Mouse (Mus musculus): ENCODE data around the gene Car1. TPM values are rescaled to one million over a fixed set of nuclear protein-coding genes. Genes with fewer than 3 reads are reported as not detected.
"Not testable (repeated sequence)": the region's sequence is repeated elsewhere in the genome, so short reads cannot be mapped to it uniquely, and the experiment has no call there.

Gene Car1
- polyA plus RNA-seq, 1 experiment from 2014 or later: not detected

GRCm38 (mm10) chr3:14787607-14788006 lies 20.6 kb downstream of the Car1 start:
- no peaks in the 10 kb centered on the region for H3K27me3 ChIP-seq (ENCODE audit: control insufficient read depth, insufficient read depth, low read depth, low read length)
- no peak overlapping the region for H3K27ac ChIP-seq (ENCODE audit: low read length)
- no peak overlapping the region for H3K9ac ChIP-seq (ENCODE audit: low read depth, low read length)
- no peak overlapping the region for H3K4me3 ChIP-seq (ENCODE audit: low read depth, low read length)
- 74% methylated on average over 1 of the region's 1 CpGs for WGBS
- H3K4me1 ChIP-seq (ENCODE audit: control insufficient read depth, insufficient read depth, low read length): no peaks in the 10 kb centered on the region
- no peaks in the 10 kb centered on the region for H3K9me3 ChIP-seq (replicated peaks; ENCODE audit: control insufficient read depth, low read length, poor library complexity, severe bottlenecking)
- ATAC-seq: no peak
- no peaks in the 10 kb centered on the region for H3K36me3 ChIP-seq (ENCODE audit: control insufficient read depth, insufficient read depth, low read length)
- H3K4me2 ChIP-seq (ENCODE audit: low read length): no peak overlapping the region

- no peak overlapping the region for H3K27ac ChIP-seq (ENCODE audit: low read length)
- H3K36me3 ChIP-seq (ENCODE audit: control insufficient read depth, insufficient read depth, low read length): no peaks in the 10 kb centered on the region
- ATAC-seq: no peak
- no peaks in the 10 kb centered on the region for H3K9me3 ChIP-seq (replicated peaks; ENCODE audit: control insufficient read depth, low read length, poor library complexity, severe bottlenecking)
- H3K4me3 ChIP-seq (ENCODE audit: low read depth, low read length): no peak overlapping the region
- no peaks in the 10 kb centered on the region for H3K27me3 ChIP-seq (ENCODE audit: control insufficient read depth, insufficient read depth, low read depth, low read length)
- H3K9ac ChIP-seq (ENCODE audit: low read depth, low read length): no peak overlapping the region
- no peaks in the 10 kb centered on the region for H3K4me1 ChIP-seq (ENCODE audit: control insufficient read depth, insufficient read depth, low read length)
- WGBS: 26% methylated on average over 1 of the region's 1 CpGs
- H3K4me2 ChIP-seq (ENCODE audit: low read length): no peak overlapping the region
Observed at GRCm38 (mm10) chr3:14787136-14787535, 21.0 kb downstream of the Car1 start.

DNA sequence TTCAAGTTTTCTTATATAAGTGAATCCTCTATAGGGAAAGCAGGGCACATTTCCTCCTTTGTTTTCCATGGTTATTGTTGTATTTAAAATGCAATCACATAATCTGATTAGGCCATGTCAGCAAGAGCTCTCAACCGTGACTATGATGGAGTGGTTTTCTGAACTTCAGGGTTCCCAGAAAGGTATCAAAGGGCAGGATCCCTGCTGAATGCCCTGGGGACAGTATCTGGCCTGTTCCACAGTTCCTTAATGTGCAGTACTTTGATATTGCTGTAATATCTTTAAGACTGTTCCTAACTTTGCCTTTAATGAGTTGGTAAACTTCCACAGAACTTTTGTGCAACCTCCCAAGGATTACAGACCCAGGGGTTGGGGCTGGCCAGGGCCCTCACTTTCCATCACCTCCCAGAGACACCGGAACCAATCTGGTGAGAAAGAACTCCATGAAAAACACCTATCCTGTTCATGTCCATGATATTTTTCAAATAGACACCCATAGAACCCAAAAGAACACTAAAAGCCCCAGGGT lies 21.6 kb downstream of the Car1 start:
- Histone ChIP-seq H3K9ac (ENCODE audit: low read depth, low read length) (no peak overlapping the region), H3K4me1 (ENCODE audit: control insufficient read depth, insufficient read depth, low read length) (no peaks in the 10 kb centered on the region), H3K27ac (ENCODE audit: low read length) (no peak overlapping the region), H3K36me3 (ENCODE audit: control insufficient read depth, insufficient read depth, low read length) (no peaks in the 10 kb centered on the region), H3K27me3 (ENCODE audit: control insufficient read depth, insufficient read depth, low read depth, low read length) (no peaks in the 10 kb centered on the region), H3K9me3 (replicated peaks; ENCODE audit: control insufficient read depth, low read length, poor library complexity, severe bottlenecking) (no peaks in the 10 kb centered on the region), H3K4me2 (ENCODE audit: low read length) (no peak overlapping the region), H3K4me3 (ENCODE audit: low read depth, low read length) (no peak overlapping the region)
- no peak for ATAC-seq
- 53% methylated on average over 2 of the region's 2 CpGs for WGBS

GRCm38 (mm10) chr3:14785353-14785752 lies 22.8 kb downstream of the Car1 start:
- Histone ChIP-seq H3K9ac (ENCODE audit: low read depth, low read length) (no peak overlapping the region), H3K27me3 (ENCODE audit: control insufficient read depth, insufficient read depth, low read depth, low read length) (no peaks in the 10 kb centered on the region), H3K4me2 (ENCODE audit: low read length) (no peak overlapping the region), H3K4me1 (ENCODE audit: control insufficient read depth, insufficient read depth, low read length) (no peaks in the 10 kb centered on the region), H3K36me3 (ENCODE audit: control insufficient read depth, insufficient read depth, low read length) (no peaks in the 10 kb centered on the region), H3K9me3 (replicated peaks; ENCODE audit: control insufficient read depth, low read length, poor library complexity, severe bottlenecking) (no peaks in the 10 kb centered on the region), H3K4me3 (ENCODE audit: low read depth, low read length) (no peak overlapping the region), H3K27ac (ENCODE audit: low read length) (no peak overlapping the region)
- no peak for ATAC-seq
- 91% methylated on average over 2 of the region's 2 CpGs for WGBS

DNA sequence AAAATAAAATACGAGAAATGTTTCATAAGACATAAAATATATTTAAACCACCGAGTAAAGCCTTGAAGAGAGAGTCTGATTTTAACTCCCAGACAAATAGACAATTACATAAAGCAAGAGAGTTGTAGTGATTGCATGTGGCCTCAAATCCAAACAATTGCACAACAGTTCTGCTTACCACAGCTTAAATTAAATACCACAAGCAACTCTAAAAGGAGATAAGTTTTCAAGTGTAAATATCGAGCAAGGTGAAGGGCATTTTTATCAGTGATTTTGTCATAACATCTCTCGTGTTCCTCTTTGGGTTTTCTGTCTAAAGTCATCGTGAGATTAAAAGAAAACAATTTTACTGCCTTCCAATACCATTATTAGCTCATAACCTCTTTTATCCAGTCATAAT lies 25.0 kb downstream of the Car1 start:
- H3K9me3 ChIP-seq (replicated peaks; ENCODE audit: control insufficient read depth, low read length, poor library complexity, severe bottlenecking); H3K4me3 ChIP-seq (ENCODE audit: low read depth, low read length); H3K4me1 ChIP-seq (ENCODE audit: control insufficient read depth, insufficient read depth, low read length); H3K36me3 ChIP-seq (ENCODE audit: control insufficient read depth, insufficient read depth, low read length); H3K4me2 ChIP-seq (ENCODE audit: low read length); ATAC-seq; H3K9ac ChIP-seq (ENCODE audit: low read depth, low read length); H3K27ac ChIP-seq (ENCODE audit: low read length); H3K27me3 ChIP-seq (ENCODE audit: control insufficient read depth, insufficient read depth, low read depth, low read length): not testable (repeated sequence)
- WGBS: 92% methylated on average over 5 of the region's 5 CpGs

DNA sequence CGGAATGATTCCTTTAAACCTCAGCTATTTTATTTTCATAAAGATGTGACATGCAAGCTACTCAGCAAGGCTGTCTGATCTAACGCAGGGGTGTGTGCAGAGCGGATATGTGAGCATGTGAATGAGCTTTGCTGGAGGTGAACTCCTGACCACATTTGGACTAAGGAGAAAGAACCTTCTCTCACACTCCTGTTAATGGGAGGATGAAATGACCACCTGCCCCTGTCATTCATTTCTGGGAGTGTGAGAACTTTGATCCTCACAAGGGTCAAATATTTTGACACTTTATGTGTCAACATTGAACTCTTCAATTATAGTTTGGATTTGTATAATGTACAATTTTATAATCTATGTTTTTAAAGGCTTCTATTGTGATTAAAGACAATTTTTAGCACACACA lies 25.8 kb downstream of the Car1 start:
- H3K4me1 ChIP-seq (ENCODE audit: control insufficient read depth, insufficient read depth, low read length); H3K4me3 ChIP-seq (ENCODE audit: low read depth, low read length); ATAC-seq; H3K36me3 ChIP-seq (ENCODE audit: control insufficient read depth, insufficient read depth, low read length); H3K9me3 ChIP-seq (replicated peaks; ENCODE audit: control insufficient read depth, low read length, poor library complexity, severe bottlenecking); H3K4me2 ChIP-seq (ENCODE audit: low read length); H3K27me3 ChIP-seq (ENCODE audit: control insufficient read depth, insufficient read depth, low read depth, low read length); H3K9ac ChIP-seq (ENCODE audit: low read depth, low read length); H3K27ac ChIP-seq (ENCODE audit: low read length): not testable (repeated sequence)
- 80% methylated on average over 3 of the region's 3 CpGs for WGBS

DNA sequence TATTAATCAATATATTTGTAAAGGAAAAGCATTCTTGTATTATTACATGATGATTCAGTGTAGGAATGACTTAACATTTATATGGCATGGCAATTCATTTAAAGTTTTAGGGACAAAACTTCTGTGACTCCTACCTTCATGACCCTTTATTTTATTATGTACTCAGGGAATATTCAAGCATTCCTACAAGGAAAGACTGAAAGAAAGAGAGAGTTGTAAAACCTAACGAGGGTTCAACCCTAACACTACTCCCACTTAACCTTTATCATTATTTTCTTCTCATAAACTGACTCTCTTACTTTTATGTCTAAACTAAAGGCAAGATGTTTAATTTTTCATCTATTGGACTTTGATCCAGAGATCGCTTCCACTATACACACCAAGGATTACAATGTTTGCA lies 28.0 kb downstream of the Car1 start:
- Histone ChIP-seq H3K4me1 (ENCODE audit: control insufficient read depth, insufficient read depth, low read length) (no peaks in the 10 kb centered on the region), H3K36me3 (ENCODE audit: control insufficient read depth, insufficient read depth, low read length) (no peaks in the 10 kb centered on the region), H3K4me3 (ENCODE audit: low read depth, low read length) (no peak overlapping the region), H3K27ac (ENCODE audit: low read length) (no peak overlapping the region), H3K4me2 (ENCODE audit: low read length) (no peak overlapping the region), H3K9ac (ENCODE audit: low read depth, low read length) (no peak overlapping the region), H3K9me3 (replicated peaks; ENCODE audit: control insufficient read depth, low read length, poor library complexity, severe bottlenecking) (no peaks in the 10 kb centered on the region), H3K27me3 (ENCODE audit: control insufficient read depth, insufficient read depth, low read depth, low read length) (no peaks in the 10 kb centered on the region)
- no peak for ATAC-seq
- 91% methylated on average over 2 of the region's 2 CpGs for WGBS

DNA sequence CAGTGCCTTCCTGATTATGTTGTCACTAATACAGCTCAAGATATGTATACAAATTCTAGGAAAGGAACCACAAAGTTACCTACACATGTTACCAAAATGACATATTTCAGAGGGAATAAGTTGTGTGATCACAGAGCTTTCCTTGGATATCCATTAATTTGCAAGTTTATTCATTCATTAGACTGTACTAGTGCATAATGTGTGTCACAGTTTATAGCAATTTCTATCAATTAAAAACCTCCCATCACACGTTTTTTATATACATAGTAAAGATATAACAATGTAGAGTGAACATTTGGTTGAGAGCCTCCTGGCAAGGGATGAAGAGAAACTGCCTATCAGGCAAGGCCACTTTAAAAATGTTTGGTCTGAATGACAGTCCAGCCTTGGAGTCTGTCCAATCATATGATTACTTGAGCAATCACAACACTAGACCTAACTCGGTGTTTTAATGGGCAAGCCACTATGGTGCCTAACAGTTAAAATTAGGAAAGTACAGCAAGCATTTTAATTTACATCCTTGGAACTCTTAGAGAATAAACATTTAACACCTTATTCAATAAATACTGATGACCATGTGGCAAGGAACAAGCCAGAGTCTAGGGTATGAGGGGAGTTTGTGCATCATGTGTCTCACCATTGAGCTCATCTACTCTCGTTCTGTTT lies 31.5 kb downstream of the Car1 start:
- H3K27me3 ChIP-seq (ENCODE audit: control insufficient read depth, insufficient read depth, low read depth, low read length); H3K9ac ChIP-seq (ENCODE audit: low read depth, low read length); H3K9me3 ChIP-seq (replicated peaks; ENCODE audit: control insufficient read depth, low read length, poor library complexity, severe bottlenecking); H3K4me1 ChIP-seq (ENCODE audit: control insufficient read depth, insufficient read depth, low read length); H3K27ac ChIP-seq (ENCODE audit: low read length); H3K36me3 ChIP-seq (ENCODE audit: control insufficient read depth, insufficient read depth, low read length); ATAC-seq; H3K4me2 ChIP-seq (ENCODE audit: low read length); H3K4me3 ChIP-seq (ENCODE audit: low read depth, low read length): not testable (repeated sequence)
- WGBS: 92% methylated on average over 2 of the region's 3 CpGs

DNA sequence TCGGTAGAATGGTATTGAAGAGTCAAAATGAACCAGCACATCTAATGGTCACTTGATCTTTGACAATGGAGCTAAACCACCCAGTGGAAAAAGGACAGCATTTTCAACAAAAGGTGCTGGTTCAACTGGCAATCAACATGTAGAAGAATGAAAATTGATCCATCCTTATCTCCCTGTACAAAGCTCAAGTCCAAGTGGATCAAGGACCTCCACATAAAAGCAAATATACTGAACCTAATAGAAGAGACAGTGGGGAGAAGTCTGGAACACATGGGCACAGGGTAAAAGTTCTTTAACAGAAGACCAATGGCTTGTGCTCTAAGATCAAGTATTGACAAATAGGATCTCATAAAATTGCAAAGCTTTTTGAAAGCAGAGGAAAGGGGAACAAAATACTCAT lies 33.6 kb downstream of the Car1 start:
- not testable (repeated sequence) for H3K4me3 ChIP-seq (ENCODE audit: low read depth, low read length); H3K9ac ChIP-seq (ENCODE audit: low read depth, low read length); H3K36me3 ChIP-seq (ENCODE audit: control insufficient read depth, insufficient read depth, low read length); H3K4me1 ChIP-seq (ENCODE audit: control insufficient read depth, insufficient read depth, low read length); H3K9me3 ChIP-seq (replicated peaks; ENCODE audit: control insufficient read depth, low read length, poor library complexity, severe bottlenecking); H3K27ac ChIP-seq (ENCODE audit: low read length); ATAC-seq; H3K27me3 ChIP-seq (ENCODE audit: control insufficient read depth, insufficient read depth, low read depth, low read length); H3K4me2 ChIP-seq (ENCODE audit: low read length)
- WGBS: 80% methylated on average over 1 of the region's 1 CpGs

Measured in midbrain, embryonic 16.5 days (tissue).